Mouse (Mus musculus) layer of hippocampus, adult 6 months (tissue): Measurements from ENCODE around the gene Ttc34. TPM values are rescaled to one million over a fixed set of nuclear protein-coding genes. Genes with fewer than 3 reads are reported as not detected.

Experiments
- long read RNA-seq, 2 experiments: library from polyadenylated mRNA; unstranded; transcript quantifications; one replicate each; pipeline ENCODE4 v2.0.0; 2019 to 2020
- polyA plus RNA-seq: library from polyadenylated mRNA; unstranded; fragments of <200 nt; fragmentation: Nextera tagmentation; gene quantifications from 2 replicates; pipeline ENCODE4 v1.2.3, GENCODE M21; 2021

Ttc34 gene
- 5.1 and 5.8 TPM in 2 replicates for polyA plus RNA-seq
- long read RNA-seq, experiment 1, partial matches to known transcripts, result 1 of 7 reads
- long read RNA-seq, experiment 1, other reads (novel, unspliced or antisense), result 5 of 7 reads
- long read RNA-seq, experiment 2, partial matches to known transcripts, result 4 of 16 reads
- long read RNA-seq, experiment 2, other reads (novel, unspliced or antisense), result 8 of 16 reads

GRCm38 (mm10) chr4:154837170-154837569 is at the start of gene Ttc34:
Ttc34 (plus strand) TSS chr4:154837459.

GRCm38 (mm10) chr4:154869440-154869839 is 32.2 kb downstream of the Ttc34 start, which contains the start of gene Mmel1:
Mmel1 (plus strand) TSS chr4:154869585.

GRCm38 (mm10) chr4:154898506-154899446 is 61.5 kb downstream of the Ttc34 start, which contains the start of gene Fam213b:
Fam213b (minus strand) TSS chr4:154899135.

Other genes with a start within 250 kb of the Ttc34 start
- gene Prdm16, start 200.6 kb upstream of the Ttc34 start, polyA plus RNA-seq, result 9.4 and 10.2 TPM in 2 replicates
- not detected in 2 replicates for gene Actrt2, start 169.6 kb upstream of the Ttc34 start, polyA plus RNA-seq
- gene Mmel1, start 32.1 kb downstream of the Ttc34 start, polyA plus RNA-seq, result 0.14 and 0.35 TPM in 2 replicates
- 176 and 177 TPM in 2 replicates for gene Fam213b, start 61.7 kb downstream of the Ttc34 start, polyA plus RNA-seq
- gene Tnfrsf14, start 91.1 kb downstream of the Ttc34 start, polyA plus RNA-seq, result 0.80 and 0.84 TPM in 2 replicates
- gene Hes5, start 123.5 kb downstream of the Ttc34 start, polyA plus RNA-seq, result 42.2 and 81.5 TPM in 2 replicates
- 15.0 and 16.3 TPM in 2 replicates for gene Pank4, start 126.7 kb downstream of the Ttc34 start, polyA plus RNA-seq
- gene Plch2, start 219.3 kb downstream of the Ttc34 start, polyA plus RNA-seq, result 15.6 and 18.7 TPM in 2 replicates
- gene Pex10, start 229.6 kb downstream of the Ttc34 start, polyA plus RNA-seq, result 8.9 and 10.7 TPM in 2 replicates
- 202 and 207 TPM in 2 replicates for gene Rer1, start 248.9 kb downstream of the Ttc34 start, polyA plus RNA-seq
- gene Morn1, start 249.1 kb downstream of the Ttc34 start, polyA plus RNA-seq, result 3.4 and 5.5 TPM in 2 replicates